Mouse (Mus musculus): Measurements from ENCODE around the gene Plod2. TPM values are rescaled to one million over a fixed set of nuclear protein-coding genes. Genes with fewer than 3 reads are reported as not detected.

The Plod2 gene
- total RNA-seq, 2 experiments from 2014 or later: 24.3 to 31.3 TPM

DNA sequence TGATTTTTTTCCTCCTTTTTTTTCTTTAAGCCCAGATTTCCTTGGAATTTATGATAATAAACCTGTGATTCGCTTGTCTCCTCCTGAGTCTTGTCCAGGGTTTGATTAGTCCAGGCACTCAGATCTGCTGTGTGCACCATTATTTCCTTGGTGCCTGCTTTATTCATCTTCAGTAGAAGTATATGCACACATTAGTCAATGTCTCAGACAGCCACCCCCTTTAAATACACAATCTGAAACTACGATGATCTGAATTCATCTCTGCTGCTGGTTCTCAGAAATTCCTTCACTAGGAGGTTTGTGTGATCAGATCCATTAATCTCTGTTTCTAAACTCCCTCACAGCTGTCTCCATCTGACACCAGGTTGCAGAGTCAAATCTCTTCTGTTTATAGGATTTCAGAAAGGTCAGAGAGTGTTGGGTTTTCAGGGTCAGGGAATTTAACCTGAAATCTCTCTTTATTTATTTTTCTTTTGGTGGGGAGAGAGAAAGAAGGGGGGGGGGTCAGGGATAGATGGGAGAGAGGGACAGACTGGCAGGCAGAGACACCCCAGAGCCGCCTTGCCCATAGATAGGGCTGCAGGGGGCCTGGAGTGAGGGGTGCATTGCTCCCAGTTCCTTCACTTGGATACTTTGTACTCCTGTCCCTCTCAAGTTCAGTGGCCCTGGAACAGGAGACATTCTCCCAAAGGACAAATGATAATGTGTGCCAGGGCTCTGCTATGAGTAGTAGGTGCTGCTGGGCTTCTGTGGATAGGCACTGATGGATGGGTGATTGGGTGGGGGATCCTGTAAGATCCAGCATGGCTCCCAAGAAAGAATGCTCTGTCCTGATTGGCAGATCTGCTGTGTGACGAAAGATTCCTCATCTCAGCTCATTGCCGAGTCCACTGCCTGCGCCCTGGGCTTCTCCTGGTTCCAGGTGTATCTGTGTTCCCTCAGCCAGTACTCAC is 13.3 kb downstream of the Plod2 start:
- DNase-seq: no peak

DNA sequence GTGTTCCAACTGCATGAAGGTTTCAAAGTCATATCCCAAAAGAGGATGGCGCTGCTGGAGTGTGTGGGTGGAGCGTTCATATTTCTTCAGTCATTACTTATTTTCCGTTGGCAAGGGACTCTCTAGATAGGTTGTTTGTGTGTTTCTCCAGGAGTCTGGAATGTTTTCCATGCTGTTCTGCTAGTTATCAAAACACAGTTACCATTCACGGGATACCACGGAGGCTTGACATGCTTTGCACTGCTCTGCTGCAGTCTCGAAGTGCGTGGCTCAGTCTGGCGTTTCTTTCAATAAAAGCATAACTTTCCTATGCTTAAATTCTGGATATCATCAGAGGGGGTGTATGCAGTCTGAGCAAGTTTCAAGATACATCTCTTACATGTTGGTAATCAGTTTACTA is 17.7 kb downstream of the Plod2 start:
- DNase-seq: no peak

DNA sequence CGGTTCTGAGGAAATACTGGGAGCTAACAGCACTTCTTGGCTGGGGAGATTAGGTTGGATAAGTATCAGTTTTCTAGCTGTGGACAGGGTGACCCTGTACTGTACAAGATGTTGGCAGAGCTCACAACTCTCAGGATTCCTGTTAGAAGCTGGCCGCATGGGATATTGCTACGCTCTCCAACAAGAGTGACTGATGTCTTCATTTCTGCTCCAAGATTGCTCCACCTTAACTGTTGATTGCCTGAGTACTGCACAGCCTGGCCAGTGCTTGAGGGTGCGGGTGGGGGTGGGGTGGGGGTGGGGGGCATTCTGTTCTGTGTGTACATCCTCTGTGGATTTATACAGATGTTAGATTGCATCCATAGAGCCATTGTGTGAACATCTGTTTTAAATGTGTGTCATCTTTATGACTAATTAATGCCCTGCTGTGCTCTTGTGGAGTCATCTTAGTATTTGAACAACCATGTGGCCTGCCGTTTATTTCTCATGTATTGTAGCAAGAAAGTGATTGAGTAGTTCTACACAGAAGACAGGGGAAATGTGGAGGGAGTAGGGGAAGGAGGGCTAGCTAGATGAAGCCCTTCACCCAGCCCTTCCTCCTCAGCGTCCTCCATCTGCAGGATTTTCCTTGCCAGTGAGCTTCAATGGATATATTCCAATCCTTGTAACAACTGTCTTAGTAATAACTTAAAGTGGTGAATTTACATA is 19.0 kb downstream of the Plod2 start:
- DNase-seq: no peak

DNA sequence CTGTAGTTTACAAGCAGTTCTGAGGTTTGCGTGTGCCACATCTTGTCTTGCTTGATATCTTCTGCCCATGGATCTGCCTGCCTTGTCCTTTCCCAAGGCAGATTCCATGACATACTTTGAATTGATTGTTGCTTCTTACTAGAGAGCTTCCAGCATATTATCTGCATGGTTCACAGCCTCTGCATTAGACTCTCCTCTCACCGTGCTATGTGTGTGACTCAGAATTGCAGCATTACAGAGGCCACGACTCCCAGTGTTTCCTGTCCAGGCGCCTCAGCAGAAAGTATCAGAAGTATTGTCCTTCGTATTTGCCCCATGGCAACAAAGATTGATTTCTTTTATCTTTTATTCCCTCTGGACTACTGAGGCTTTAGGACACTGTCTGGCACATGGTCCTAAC is 20.4 kb downstream of the Plod2 start:
- DNase-seq: no peak

DNA sequence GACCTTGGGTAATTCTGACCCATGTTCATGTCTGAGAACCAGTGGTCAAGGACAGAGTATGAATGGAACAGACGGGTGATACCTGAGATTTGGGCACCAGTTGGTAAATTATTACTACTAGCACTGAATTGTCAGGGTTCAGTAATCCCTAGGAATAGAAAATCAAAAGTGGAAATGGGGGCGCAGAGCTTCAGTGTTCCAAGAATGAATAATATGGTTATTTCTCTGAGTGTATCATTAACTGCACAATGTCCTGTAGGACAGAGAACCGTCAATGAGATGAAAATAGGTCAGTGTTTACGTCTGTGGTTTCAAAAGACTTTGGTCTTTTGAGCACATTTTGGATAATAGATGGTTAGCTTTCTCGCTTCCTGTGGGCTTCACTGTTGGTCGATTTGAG is 21.3 kb downstream of the Plod2 start:
- DNase-seq: no peak

DNA sequence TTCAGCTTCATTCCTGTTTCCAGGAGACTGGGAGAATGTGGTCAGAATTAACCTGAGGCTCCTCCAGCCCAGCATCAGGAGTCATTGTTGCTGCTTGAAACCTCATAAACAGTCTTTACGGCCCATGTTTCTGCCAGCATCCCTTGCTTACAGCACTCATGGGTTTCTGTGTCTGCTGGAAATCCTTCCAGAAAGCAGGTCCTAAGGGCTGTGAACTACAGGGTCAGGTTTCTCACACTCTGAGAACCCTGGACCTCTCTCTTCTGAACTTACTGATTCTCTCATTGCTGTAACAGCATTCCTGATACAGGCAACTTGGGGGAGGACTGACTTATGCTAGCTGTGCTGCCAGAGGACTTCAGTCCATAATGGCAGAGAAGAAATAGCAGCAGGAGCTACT is 22.4 kb downstream of the Plod2 start:
- DNase-seq: no peak

DNA sequence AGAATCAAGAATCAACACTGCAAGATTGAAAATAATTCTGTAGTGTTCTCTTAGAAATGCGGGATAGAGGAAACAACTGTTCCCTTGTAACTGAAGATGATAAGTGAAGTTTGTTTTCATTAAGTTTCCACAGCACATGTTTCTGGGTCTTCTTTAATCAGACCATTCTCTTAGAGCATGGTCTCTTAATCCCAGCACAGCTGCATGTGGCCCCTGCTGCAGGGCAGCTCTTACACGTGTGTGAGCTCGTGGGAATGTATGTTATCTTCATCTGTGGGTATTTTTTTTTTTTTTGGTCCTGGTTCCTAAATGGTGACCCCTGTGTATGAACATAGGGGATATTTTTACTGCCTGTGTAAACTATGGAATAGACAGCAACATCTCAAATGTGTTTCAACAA is 24.2 kb downstream of the Plod2 start:
- no peak for DNase-seq

DNA sequence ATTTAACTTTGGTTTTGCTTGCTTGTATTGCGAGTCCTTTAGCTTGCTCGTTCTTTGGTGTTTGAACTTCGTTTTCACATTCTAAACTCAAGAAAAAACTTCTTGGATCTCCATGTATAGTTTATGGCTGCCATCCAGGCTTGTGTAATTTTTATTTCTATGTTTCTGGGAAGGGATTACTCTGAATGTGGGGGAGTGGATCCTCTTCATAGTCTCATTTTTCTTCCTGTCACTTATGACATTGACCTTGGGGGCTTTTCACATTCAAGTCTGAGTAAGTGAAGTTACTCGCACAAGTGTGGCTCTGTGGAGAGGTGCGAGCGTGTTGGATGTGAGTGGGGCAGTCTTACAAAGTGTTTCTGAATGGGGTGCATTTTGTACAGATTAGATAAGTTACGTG is 25.5 kb downstream of the Plod2 start:
- no peak for DNase-seq

DNA sequence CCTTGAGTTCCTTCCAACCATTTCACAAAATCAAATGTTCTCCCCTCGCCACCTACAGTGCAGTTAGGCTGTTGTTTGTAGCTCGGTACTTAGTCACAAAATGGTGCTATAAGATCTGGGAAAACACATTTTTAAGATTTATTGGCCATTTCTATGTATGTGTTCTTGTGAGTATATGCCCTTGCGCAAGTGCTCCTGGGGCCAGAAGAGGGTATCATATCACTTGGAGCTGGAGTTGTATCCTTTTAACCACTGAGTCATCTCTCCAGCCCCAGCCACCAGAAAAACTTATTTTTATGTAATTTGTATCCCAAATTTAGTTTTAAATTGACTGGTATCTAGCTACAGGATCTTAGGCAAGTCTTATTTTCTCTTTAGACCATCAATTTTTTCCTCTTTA is 26.8 kb downstream of the Plod2 start:
- DNase-seq: no peak

DNA sequence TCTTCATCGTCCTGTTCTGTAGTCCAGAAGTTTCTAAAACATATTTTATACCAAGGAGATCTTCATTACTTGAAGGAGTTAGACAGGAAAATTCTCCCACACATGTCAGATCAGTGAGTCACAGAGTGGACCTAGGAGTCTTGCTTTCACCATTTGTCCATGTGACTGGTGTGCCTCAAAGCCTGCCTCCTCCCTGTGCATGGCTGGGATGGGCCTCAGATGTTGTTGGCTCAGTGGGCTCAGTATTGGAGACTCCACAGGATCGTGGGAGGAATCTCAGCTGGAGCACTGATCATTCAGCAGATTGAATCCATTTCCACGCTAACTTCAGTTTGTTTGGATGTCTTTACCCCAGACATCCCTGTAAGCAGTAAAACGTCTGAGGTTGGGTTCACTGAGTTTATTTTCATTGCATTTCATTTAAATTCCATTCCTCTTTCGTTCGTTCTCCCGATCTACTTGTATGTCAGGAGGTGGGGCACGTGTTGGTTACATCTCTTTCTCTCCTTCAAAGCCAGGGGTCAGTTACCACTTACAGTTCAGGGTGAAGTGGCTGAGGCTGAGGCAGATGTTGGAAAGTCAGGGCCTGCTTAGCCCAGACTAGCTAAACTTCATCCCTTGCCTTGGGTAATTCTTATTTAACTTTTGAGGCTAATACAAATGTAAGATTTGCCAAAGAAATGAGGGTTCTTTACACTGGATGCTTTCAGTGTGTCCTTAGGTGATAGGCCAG is 30.5 kb downstream of the Plod2 start:
- DNase-seq: no peak

DNA sequence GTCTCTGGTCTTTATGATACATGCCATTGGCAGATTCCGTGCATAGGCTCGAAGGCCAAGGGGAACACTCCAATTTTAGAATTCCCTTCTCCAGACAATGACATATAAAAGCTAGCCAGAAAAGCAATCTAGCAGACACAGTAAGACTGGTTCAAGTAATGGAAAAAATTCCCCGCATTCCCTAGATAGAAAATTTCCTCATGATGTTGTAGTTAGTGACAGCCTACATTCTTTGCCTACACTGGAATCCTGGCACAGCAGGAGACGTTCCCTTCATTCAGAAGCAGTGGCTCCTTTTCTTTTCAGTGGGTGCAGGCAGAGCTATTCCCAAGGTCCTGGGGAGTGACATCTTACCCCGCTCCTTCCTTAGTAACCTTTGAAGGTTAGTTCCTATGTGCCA is 41.9 kb downstream of the Plod2 start:
- DNase-seq: no peak

DNA sequence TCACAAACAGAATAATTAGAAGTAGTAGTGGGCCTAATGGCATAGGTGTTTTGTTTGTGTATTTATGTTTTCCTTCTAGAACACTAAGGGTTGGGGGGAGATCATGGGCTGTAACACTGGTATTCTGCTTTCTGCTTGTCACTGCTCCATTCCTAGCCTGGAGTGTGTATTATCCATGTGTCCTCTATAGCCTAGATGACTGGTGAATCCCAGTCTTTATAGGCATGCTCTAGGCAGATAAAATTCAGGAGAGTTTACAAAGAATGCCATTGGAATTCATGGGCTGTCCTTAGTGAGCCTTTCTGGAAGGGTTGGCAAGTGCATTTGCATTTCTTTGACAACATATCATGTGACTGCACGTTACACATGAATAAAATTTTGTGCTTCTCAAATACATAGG is 44.0 kb downstream of the Plod2 start:
- DNase-seq: no peak

DNA sequence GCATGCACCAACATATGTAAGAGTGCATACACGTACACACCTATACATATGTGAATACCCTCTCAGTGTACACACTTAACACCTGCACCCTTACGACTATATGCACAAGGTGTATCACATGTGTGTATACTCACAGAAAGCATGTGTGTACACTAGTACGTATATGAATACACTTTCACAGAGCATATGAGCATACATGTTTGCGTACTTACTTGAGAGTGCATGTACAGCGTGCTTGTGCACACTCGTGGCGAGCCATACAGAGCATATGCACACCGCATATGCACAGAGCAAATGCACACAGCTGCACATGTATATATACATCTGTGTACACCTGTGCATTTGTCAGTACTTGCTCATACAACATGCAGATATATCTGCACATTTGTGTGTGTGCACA is 45.4 kb downstream of the Plod2 start:
- DNase-seq: no peak

DNA sequence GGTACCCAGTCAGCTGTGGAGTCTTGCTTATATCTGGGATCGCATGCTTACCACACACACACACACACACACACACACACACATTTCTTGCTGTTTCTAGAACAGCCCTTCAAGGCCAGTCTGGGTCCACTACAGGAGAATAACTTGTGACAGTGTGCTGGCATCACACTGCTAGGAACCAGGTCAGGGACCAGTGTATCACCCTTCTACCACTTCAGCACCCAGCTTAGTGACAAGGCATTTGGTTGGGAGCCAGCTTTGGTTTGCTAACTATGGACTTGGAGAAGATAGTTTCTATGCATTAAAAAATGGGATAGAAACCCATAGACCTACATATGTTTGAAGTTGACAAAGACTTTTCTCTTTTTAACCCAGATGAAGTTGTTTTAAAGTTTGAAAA is 46.2 kb downstream of the Plod2 start:
- DNase-seq: no peak

DNA sequence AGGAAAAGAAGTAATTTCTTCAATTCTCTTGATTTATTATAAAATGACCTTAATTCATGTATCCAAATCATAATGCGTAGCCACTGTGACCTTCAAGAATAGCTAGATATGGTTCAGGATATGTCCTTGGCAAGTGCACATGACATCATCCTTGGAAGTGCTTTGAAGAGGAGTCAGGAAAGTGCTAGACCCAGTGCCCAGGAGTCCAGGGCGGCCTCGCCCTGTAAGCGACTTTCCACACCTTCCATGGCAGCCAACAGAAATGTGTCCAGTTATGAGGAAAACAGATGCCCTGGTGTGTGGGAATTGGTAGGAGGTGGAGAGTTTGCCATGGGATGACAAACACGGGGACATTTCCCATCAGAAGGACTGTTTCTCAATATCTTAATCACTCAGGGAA is 47.0 kb downstream of the Plod2 start:
- no peak for DNase-seq

DNA sequence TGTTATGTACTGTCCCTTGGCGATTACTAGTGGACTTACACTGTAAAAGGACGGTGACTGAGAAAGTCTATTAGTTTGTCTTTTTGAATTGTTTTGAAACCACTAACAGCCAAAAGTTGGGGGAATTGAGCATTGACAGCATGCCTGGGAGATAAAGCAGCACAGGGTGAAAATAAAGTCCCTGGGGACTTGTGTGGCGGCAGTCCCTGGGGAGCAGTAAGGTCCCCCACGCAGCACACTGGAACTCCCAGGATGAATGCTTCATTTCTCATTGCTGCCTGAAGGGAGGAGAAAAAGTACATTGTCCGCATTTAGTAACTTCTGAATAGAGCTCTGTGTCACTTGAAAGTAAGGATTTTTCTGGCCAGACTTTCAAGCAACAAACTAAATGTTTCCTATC is 49.5 kb downstream of the Plod2 start:
- DNase-seq: no peak

DNA sequence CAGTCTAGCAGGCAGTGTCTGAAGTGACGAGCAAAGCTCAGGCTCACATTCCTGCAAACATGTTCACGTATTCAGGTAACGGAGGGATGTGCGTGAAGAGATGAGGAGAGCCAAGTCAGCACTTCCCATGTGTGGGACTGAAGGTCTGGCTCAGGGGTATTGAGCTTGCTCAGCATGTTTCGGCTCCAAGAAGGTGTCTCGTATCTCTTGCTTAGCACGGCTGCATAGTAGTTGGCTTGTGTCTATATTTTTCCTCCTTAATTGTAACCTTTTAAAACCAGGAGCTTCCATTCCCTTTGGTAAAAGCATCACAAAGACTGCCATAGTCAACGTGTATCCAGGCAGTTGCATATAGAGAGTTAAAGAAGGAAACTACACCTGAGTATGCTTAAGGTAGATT is 50.7 kb downstream of the Plod2 start:
- DNase-seq: no peak

DNA sequence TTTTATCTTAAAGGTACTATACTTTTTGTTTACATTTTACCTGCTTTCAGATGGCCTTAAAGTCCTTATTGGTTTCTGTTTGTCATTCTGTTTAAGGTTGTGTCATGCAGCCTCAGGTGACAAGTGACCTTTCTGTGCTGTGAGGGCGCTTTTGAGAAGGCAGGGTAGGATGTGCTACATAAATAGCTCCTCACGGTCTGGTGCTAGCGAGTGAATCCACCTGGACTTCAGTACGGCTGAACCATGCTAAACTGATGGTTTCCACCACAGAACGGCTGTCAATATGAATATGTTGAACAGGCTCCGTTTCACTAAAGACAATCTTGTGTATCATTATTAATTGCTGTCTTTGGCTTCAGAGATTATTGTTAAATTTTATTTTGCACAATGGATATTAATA is 52.5 kb downstream of the Plod2 start:
- DNase-seq: no peak

DNA sequence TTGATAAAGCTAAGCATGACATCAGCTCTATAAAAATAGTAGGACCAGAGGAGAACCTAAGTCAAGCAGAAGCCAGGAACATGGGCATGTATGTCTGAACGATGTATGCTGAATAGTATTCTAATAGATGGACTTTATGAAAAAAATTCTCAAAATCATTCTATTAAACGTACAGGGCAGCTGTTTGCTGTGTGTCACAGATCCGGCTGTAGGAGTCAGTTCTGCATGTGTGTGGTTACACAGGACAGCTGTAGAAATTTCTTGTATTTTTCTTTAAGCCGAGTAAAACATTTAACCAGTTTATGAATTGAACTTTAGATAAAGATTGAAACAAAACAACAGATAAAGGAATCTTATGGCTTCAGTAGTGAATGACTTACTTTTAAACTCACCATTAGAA is 53.3 kb downstream of the Plod2 start:
- no peak for DNase-seq

DNA sequence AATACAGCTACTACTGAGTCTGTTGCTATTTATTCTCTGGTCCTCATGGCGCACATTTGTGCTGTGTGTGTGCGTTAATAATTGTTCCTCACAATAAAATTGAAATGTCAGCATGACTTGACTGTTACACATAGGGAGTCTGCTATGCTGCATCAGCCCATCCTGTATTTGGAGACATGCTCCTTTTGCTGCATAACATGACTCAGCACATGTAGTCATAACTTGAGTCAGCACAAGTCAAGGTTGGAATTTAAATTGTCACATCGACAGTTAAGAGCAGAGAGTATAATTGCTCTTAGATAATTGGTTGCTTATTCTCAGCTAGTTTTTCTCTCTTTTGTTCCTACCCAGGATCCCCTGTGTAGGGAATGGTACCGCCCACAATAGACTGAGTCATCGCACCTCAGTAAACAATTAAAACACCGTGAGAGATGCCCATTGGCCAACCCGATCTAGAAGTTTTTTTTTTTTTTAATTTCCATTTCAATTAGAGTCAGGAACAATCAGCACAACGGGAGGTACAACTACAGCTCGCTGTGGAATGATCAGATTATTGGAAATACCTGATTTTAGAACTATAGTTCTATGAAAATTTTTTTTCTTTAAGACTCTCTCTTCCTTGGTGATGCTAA is 55.0 kb downstream of the Plod2 start:
- DNase-seq: no peak

DNA sequence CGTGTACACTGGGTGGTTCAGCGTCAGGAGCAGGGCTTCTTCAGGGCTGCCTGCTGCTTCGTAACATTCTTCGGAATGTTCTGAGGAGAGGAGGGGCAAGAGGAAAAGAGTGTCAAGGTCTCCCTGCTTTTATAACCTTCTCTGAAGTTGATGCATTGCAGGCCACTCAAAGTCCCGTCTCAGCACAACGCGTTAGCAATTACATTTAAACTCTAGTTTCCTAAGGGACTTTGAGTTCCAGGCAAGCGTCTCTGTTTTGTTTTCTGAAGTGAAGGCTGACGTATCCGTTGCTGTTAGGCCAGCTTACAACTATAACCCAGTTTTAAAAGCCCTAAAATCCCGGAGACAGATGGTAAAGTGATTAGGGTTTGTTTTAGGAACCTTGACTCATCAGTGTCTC is 55.8 kb downstream of the Plod2 start:
- no peak for DNase-seq

DNA sequence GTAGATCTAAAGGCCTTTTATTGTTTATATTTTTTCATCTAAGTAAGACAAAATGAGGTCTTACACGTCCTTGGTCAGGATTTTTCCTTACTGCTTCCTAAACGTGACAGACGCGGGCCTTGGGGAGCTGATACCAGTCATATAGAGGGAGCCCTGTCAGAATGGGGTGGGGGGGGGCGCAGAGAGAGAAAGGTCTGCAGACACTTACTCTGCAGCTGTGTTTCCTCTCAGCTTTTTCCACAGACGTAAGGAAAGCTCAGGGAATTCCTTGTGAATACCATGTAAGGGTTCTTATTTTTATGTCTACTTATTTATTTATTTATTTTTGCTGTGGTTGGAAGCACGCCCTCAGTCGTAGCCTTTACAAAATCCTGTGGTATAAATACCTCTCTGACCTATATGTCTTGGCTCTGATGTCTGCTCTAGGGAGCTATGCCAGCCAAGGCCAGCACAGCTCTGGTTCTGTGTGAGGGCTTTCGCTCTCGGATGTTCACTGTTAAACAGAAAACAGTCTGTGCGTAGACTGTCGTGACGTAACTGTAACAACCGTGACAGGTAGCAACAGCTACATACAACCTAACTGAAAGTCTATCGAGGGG is 58.0 kb downstream of the Plod2 start:
- DNase-seq: no peak

All from heart, postnatal 4 days (tissue).